Mouse (Mus musculus) embryonic facial prominence, embryonic 12.5 days (tissue): ENCODE data around the gene Slc10a7. TPM values are rescaled to one million over a fixed set of nuclear protein-coding genes. Genes with fewer than 3 reads are reported as not detected.

ENCODE experiments used
- ATAC-seq: fragments of 200-750 bp; cut with Nextera tagmentation; 2 replicates; pipeline ENCODE4 v1.8.0; 2017; ENCODE audit not compliant: insufficient number of reproducible peaks, insufficient read depth, low FRiP score, low TSS enrichment
- H3K27ac ChIP-seq: fragments of 300-500 bp; sonication (generic); 2 replicates; pipeline ENCODE4 v1.5.1; 2016; ENCODE audit warnings: mild to moderate bottlenecking
- H3K27me3 ChIP-seq: fragments of 300-500 bp; sonication (generic); 2 replicates; pipeline ENCODE4 v1.6.1; 2016; ENCODE audit warnings: mild to moderate bottlenecking, moderate library complexity
- H3K36me3 ChIP-seq: fragments of 300-500 bp; sonication (generic); 2 replicates; pipeline ENCODE4 v1.6.1; 2016; ENCODE audit warnings: mild to moderate bottlenecking
- H3K4me1 ChIP-seq: fragments of 300-500 bp; sonication (generic); 2 replicates; pipeline ENCODE4 v1.6.1; 2016
- H3K4me2 ChIP-seq: fragments of 300-500 bp; sonication (generic); replicated peaks from 2 replicates; pipeline ENCODE4 v1.6.1; 2016; ENCODE audit warnings: mild to moderate bottlenecking, moderate library complexity
- H3K4me3 ChIP-seq: fragments of 300-500 bp; sonication (generic); 2 replicates; pipeline ENCODE4 v1.5.1; 2016; ENCODE audit warnings: mild to moderate bottlenecking
- H3K9ac ChIP-seq: fragments of 300-500 bp; sonication (generic); 2 replicates; pipeline ENCODE4 v1.6.1; 2016; ENCODE audit warnings: mild to moderate bottlenecking, moderate library complexity
- H3K9me3 ChIP-seq: fragments of 300-500 bp; sonication (generic); 2 replicates; pipeline ENCODE4 v1.6.1; 2016; ENCODE audit warnings: mild to moderate bottlenecking, moderate library complexity
- WGBS: fragments of 180-500 bp; shearing (Covaris S2); methylation state at CpG from one replicate; pipeline ENCODE4 v1.1.7; 2016; 5-methylcytosine and 5-hydroxymethylcytosine counted together
- polyA plus RNA-seq: library from polyadenylated mRNA; unstranded; fragments of >200 nt; fragmentation: Nextera tagmentation; extraction: Ambion mirVana; gene quantifications from 2 replicates; pipeline ENCODE4 v1.2.1, GENCODE M21; 2016

Slc10a7 gene
- polyA plus RNA-seq, 1 experiment from 2014 or later: 17.1 TPM

DNA sequence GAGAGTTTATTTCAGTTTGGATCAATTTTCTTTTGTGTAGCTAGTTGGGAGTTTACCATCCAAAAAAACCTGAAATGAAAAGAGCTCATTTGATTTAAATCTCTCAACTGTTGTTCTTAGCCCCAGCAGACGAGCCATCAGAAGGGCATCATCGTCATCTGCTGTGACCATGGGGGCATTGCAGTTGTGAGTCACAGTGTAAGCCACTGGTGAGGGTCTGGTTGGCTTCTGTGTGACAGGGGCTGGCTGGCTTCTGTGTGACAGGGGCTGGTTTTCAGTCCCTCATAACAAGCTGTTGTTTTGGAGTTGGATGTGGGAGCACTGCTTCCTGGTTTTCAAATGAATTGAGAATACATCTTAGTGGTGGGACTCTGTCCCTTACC lies 41.6 kb downstream of the Slc10a7 start:
- 61% methylated on average over 2 of the region's 2 CpGs for WGBS
- Histone ChIP-seq H3K4me2 (no peak overlapping the region), H3K36me3 (0 out of 2 replicates have a peak, but pooled peaks cover 4% of the 10 kb centered on the region), H3K27ac (no peak overlapping the region), H3K27me3 (no peaks in the 10 kb centered on the region), H3K4me1 (peaks cover 2% of the 10 kb centered on the region; the same call in 1 of the 2 replicates), H3K4me3 (no peak overlapping the region), H3K9me3 (no peaks in the 10 kb centered on the region), H3K9ac (no peak overlapping the region)
- ATAC-seq: no peak

DNA sequence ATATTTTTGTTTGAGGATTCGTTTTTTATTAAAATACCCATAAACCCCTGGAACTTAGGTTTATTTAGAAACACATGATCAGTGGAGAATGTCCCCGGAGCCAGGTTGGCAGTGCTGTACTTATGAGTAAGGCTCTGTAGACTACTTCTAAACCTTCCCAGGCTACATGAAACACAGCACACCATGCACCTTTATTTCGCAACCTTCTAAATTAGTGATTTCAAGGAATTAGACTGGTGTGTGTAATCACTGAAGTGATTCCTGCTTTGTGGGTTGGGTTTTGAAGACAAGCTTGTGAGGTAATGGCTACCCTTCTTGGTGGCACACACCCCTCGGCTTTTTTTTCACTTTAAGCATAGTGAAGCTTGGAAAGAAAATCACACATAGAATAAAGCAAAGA lies 46.7 kb downstream of the Slc10a7 start:
- Histone ChIP-seq H3K9ac (no peak overlapping the region), H3K4me1 (peaks cover 6% of the 10 kb centered on the region), H3K4me3 (no peak overlapping the region), H3K9me3 (no peaks in the 10 kb centered on the region), H3K27me3 (no peaks in the 10 kb centered on the region), H3K36me3 (0 out of 2 replicates have a peak, but pooled peaks cover 4% of the 10 kb centered on the region), H3K4me2 (no peak overlapping the region), H3K27ac (no peak overlapping the region)
- 89% methylated on average over 4 of the region's 4 CpGs for WGBS
- ATAC-seq: no peak

DNA sequence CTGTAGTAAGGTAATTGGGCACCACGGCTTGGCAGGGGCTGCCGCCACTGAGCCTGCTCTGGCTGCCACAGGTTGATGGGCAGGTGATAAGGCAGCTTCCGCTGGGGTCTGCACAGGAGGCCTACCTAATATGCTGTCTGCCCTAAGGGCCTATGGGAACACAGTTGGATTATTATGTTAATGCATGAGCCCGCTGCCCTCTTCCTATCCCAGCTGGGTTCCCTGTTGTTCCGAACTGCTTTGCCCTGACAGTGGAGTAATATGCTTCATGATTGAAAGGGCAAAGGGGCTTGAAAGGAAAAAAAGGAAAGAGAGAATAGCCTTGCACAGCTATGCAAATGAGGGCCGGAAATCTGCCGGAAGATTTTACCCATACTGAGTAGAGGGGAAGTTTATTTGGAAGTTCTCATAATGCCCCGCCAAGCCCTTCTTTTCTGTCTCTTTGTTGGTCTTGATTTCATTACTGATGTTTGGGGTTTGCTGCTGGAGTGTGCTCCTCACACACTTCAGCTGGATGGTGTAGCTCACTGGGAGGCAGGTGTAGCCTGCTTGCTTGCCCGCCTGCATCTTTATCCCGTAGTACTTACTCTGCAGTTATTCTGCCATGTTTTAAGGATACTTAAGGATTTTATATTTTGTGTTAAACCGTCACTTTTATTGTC lies 47.8 kb downstream of the Slc10a7 start:
- Histone ChIP-seq H3K4me1 (peaks cover 5% of the 10 kb centered on the region), H3K4me3 (no peak overlapping the region), H3K36me3 (0 out of 2 replicates have a peak, but pooled peaks cover 4% of the 10 kb centered on the region), H3K4me2 (no peak overlapping the region), H3K27ac (no peak overlapping the region), H3K9ac (no peak overlapping the region), H3K9me3 (no peaks in the 10 kb centered on the region), H3K27me3 (no peaks in the 10 kb centered on the region)
- WGBS: 39% methylated on average over 11 of the region's 11 CpGs
- 0 out of 2 replicates have a peak, but pooled peaks have one; percentile 15 for ATAC-seq

DNA sequence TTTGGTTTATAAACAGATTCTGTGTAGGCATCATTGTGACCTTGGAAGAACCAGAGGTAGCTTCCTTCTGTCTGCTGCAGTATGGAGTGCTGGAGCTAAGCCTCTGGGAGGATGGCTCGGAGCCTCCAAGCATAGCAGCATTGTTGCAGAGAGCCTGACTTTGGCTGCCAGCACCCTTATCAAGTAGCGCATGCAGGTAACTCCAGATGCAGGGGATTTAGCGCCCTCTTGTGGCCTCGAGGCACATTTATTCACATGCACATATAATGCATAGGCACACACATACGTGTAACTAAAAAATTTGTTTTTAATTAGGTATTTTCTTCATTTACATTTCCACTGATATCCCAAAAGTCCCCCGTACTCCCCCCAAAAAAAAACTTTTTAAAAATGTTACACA lies 52.5 kb downstream of the Slc10a7 start:
- 88% methylated on average over 6 of the region's 6 CpGs for WGBS
- Histone ChIP-seq H3K36me3 (no peaks in the 10 kb centered on the region), H3K4me2 (no peak overlapping the region), H3K9me3 (no peaks in the 10 kb centered on the region), H3K4me1 (peaks cover 4% of the 10 kb centered on the region), H3K9ac (no peak overlapping the region), H3K27me3 (no peaks in the 10 kb centered on the region), H3K27ac (no peak overlapping the region), H3K4me3 (no peak overlapping the region)
- no peak for ATAC-seq

DNA sequence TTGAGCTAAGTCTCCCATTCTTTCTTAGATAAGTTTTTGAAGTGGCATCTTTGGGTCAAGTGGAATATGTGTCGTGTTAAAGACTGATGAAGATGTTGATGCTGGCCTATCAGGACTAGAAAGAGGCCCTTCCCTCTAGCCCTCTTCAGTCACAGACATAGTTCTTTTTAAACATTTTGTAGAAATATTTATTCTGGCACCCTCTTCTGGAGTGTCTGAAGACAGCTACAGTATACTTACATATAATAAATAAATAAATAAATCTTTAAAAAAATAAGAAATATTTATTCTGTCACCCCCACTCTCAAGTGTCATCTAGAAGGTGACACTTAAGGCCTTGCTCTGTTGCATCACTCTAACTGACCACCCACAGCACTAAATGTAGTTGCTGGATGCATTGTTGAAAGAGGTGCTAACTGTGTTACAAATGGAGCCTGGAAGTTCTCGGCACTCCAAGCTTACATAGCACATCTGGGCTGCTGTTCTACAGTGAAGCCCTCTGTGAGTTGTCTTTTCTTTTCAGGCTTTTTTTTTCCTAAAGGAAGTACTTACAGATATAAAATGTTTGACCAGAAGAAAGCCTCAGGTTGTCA lies 54.4 kb downstream of the Slc10a7 start:
- Histone ChIP-seq H3K9ac (no peak overlapping the region), H3K4me2 (no peak overlapping the region), H3K27ac (no peak overlapping the region), H3K4me3 (no peak overlapping the region), H3K9me3 (no peaks in the 10 kb centered on the region), H3K27me3 (no peaks in the 10 kb centered on the region), H3K36me3 (no peaks in the 10 kb centered on the region), H3K4me1 (peaks cover 2% of the 10 kb centered on the region; the same call in 1 of the 2 replicates)
- no peak for ATAC-seq
- WGBS: 82% methylated on average over 2 of the region's 2 CpGs

DNA sequence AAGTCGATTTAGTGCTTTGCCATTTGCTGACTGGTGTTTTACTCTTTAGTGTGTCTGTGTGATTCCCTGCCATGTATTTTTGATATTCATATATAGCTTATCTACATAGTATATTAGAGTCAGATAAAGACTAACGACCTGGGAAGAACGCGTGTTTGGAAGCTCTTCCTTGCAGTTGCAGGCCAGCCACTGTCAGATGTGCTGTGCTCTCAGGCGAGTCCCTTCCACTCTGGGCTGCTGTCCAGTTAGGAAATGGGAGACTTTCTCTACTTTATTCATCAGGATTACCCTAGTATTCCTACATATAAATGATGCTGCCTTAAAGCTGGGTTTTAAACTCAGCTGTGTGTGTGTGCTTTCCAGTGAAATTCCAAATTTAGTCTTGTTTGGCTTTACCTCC lies 55.1 kb downstream of the Slc10a7 start:
- H3K4me3 ChIP-seq: no peak overlapping the region
- H3K36me3 ChIP-seq: no peaks in the 10 kb centered on the region
- H3K27me3 ChIP-seq: no peaks in the 10 kb centered on the region
- H3K9ac ChIP-seq: no peak overlapping the region
- H3K9me3 ChIP-seq: no peaks in the 10 kb centered on the region
- peaks cover 2% of the 10 kb centered on the region; the same call in 1 of the 2 replicates for H3K4me1 ChIP-seq
- no peak overlapping the region for H3K27ac ChIP-seq
- no peak for ATAC-seq
- 86% methylated on average over 5 of the region's 5 CpGs for WGBS
- H3K4me2 ChIP-seq: no peak overlapping the region

DNA sequence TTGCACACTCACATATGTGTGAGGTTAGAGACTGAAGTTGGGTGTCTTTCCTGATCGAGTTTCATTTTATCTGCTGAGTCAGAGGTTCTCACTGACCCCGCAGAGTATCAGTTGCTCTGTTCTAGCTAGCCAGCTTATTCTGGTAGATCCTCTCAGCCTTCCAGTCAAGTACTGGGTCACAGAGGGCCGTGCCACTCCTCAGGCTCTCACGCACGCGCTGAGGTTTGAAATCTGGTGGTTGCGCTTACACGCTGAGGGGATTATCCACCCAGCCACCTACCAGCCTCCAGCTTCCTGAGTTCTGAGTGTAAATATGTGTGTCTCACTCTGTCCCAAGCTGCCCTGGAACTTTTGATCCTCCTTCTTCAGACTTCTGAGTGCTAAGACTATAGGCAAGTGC lies 59.0 kb downstream of the Slc10a7 start:
- Histone ChIP-seq H3K4me1 (0 out of 2 replicates have a peak, but pooled peaks cover 2% of the 10 kb centered on the region), H3K36me3 (no peaks in the 10 kb centered on the region), H3K4me2 (no peak overlapping the region), H3K4me3 (no peak overlapping the region), H3K9me3 (no peaks in the 10 kb centered on the region), H3K27ac (no peak overlapping the region), H3K27me3 (no peaks in the 10 kb centered on the region), H3K9ac (no peak overlapping the region)
- ATAC-seq: no peak
- WGBS: 74% methylated on average over 8 of the region's 8 CpGs

DNA sequence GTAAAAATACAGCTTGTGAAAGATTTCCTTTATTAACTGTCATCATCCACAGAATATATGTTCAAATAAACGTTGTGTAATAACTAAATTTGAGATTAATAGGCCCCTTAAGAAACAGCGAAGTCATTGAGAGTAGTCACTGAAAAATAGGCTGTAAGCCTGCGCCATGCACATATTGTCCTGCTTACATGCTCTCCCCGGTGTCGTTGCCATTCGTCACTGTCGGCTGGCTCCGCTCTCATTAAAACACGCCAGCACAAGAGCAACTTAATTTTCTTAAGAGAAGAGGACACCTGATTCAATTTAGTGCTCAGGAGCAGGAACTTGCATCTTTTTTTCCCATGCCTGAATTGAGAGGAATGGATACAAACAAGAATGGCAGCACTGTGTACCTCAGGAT lies 62.4 kb downstream of the Slc10a7 start:
- H3K9ac ChIP-seq: no peak overlapping the region
- no peak for ATAC-seq
- WGBS: 62% methylated on average over 9 of the region's 9 CpGs
- H3K9me3 ChIP-seq: no peaks in the 10 kb centered on the region
- no peaks in the 10 kb centered on the region for H3K27me3 ChIP-seq
- H3K4me2 ChIP-seq: no peak overlapping the region
- no peak overlapping the region for H3K27ac ChIP-seq
- 0 out of 2 replicates have a peak, but pooled peaks cover 2% of the 10 kb centered on the region for H3K4me1 ChIP-seq
- H3K4me3 ChIP-seq: no peak overlapping the region
- H3K36me3 ChIP-seq: no peaks in the 10 kb centered on the region

DNA sequence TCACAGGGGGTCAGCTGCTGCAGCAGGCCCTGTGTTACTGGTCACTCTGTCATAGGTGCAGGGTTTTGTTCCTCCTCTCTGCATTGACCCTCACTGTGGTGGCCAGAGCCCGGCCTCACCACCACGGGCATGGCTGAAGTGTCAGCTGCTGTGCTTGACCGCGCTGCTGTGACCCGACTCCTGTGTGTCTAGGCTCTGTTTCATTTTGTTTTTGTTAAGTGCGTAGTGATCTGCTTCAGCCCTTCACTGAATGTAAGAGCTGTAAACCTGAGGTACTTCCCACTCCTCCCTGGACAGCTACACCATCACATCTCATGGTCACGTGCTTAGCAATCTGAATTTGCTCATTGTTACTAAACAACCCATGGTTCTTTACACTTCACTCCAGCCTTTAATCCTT lies 65.1 kb downstream of the Slc10a7 start:
- Histone ChIP-seq H3K9ac (no peak overlapping the region), H3K36me3 (no peaks in the 10 kb centered on the region), H3K4me3 (no peak overlapping the region), H3K27me3 (no peaks in the 10 kb centered on the region), H3K4me1 (no peaks in the 10 kb centered on the region), H3K9me3 (no peaks in the 10 kb centered on the region), H3K27ac (no peak overlapping the region), H3K4me2 (no peak overlapping the region)
- ATAC-seq: no peak
- WGBS: 83% methylated on average over 7 of the region's 7 CpGs

DNA sequence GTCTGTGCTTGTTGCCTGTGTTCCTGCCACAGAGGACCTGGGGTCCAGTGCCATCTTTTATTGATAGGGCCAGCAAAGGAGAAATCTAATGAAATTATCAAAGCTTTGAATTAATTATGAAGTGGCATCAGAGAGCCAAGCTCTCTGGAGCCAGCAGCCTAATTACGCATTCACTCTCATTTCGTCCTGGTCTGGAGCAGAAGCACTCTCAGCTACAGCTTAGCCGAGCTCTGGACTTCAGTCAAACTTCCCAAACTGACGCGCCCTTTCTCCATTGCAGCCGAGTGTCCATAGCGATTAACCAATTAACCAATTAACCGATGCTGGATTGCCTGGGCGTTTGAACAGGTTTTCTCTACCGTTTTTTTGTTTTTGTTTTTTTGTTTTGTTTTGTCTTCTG lies 68.4 kb downstream of the Slc10a7 start:
- Histone ChIP-seq H3K36me3 (no peaks in the 10 kb centered on the region), H3K27me3 (no peaks in the 10 kb centered on the region), H3K4me3 (no peak overlapping the region), H3K27ac (no peak overlapping the region), H3K9me3 (no peaks in the 10 kb centered on the region), H3K4me2 (no peak overlapping the region), H3K4me1 (0 out of 2 replicates have a peak, but pooled peaks cover 3% of the 10 kb centered on the region), H3K9ac (no peak overlapping the region)
- WGBS: 32% methylated on average over 10 of the region's 10 CpGs
- no peak for ATAC-seq

DNA sequence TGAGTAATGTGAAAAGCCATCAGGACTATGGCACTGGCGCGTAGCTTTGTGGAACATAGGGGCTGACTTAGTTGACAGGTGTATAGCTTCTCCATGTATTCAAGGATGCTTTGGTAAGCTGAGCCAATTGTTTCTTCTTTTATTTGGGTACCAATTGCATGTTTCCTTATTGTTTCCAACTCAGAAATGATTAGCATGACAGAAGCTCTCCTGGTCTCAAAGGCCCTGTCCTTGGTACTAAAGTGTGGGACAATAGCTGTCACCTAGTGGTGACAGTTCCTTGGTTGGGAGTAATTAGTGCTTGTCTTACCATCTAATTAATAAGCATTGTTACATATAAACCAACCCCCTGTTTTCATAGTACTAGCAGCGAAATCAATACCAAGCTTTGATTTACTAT lies 68.9 kb downstream of the Slc10a7 start:
- no peak overlapping the region for H3K27ac ChIP-seq
- ATAC-seq: no peak
- H3K4me2 ChIP-seq: no peak overlapping the region
- no peak overlapping the region for H3K4me3 ChIP-seq
- H3K9ac ChIP-seq: no peak overlapping the region
- no peaks in the 10 kb centered on the region for H3K9me3 ChIP-seq
- H3K4me1 ChIP-seq: 0 out of 2 replicates have a peak, but pooled peaks cover 3% of the 10 kb centered on the region
- no peaks in the 10 kb centered on the region for H3K27me3 ChIP-seq
- WGBS: 66% methylated on average over 3 of the region's 3 CpGs
- no peaks in the 10 kb centered on the region for H3K36me3 ChIP-seq

DNA sequence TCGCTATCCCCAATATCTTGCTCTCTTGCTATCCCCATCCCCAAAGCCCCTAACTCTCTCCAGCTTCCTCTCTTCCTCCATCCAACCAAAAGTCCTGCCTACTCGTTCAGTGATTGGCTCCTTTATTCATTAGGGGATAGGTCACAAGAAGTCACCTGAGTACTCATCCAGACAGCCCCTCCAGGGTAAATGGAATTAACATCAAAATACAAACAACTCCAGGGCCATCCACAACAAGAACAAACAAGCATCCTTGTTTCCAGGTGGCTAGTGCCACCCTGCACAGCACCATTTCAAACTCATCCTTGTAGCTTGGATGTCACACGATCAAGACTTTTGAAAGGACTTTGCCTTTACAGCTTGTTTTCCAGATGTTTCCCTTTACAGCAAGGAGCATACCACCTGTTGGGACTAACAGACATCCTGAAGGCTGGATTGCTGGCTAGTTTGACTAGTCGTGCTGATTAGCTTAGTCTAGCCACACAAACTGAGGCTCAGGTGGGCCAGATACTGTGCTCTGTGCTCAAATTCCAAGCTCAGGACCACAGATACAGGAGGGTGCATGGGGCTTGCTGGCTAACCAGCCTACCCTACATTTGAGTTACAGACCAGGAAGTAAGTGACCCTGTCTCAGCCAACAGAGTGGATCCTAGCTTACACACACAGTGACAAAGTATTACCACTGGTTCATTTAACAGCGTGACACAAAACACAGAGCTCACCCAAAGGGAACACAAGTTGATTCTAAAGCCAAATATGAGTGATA lies 75.0 kb downstream of the Slc10a7 start:
- WGBS: 69% methylated on average over 5 of the region's 5 CpGs
- no peak for ATAC-seq
- no peak overlapping the region for H3K27ac ChIP-seq
- no peak overlapping the region for H3K9ac ChIP-seq
- H3K9me3 ChIP-seq: no peaks in the 10 kb centered on the region
- 0 out of 2 replicates have a peak, but pooled peaks cover 6% of the 10 kb centered on the region for H3K4me1 ChIP-seq
- H3K27me3 ChIP-seq: no peaks in the 10 kb centered on the region
- no peak overlapping the region for H3K4me3 ChIP-seq
- H3K4me2 ChIP-seq: no peak overlapping the region
- H3K36me3 ChIP-seq: no peaks in the 10 kb centered on the region
